Mouse (Mus musculus) layer of hippocampus, adult 9-10 months (tissue): ENCODE results near the gene Trip10.
"Not testable (repeated sequence)": the region's sequence is repeated elsewhere in the genome, so short reads cannot be mapped to it uniquely, and the experiment has no call there.

Experiments used
- DNase-seq: peaks from one replicate; pipeline ENCODE4 v3.0.0; 2022; ENCODE audit warnings: low spot score

The Trip10 gene

GRCm38 (mm10) chr17:57264164-57264563 is 14.9 kb downstream of the Trip10 start:
- DNase-seq = no peak

GRCm38 (mm10) chr17:57264972-57265945 is 16.0 kb downstream of the Trip10 start:
- DNase-seq = no peak

- no peak for DNase-seq
These were observed 18.4 kb downstream of the Trip10 start for GRCm38 (mm10) chr17:57267556-57268126.

GRCm38 (mm10) chr17:57271301-57271700 is 22.0 kb downstream of the Trip10 start:
- DNase-seq = no peak

- no peak for DNase-seq
These were observed 24.6 kb downstream of the Trip10 start for GRCm38 (mm10) chr17:57273846-57274245.

GRCm38 (mm10) chr17:57274686-57275085 is 25.4 kb downstream of the Trip10 start:
- no peak for DNase-seq

GRCm38 (mm10) chr17:57275111-57275996 is 26.1 kb downstream of the Trip10 start:
- no peak for DNase-seq

GRCm38 (mm10) chr17:57275997-57276351 is 26.7 kb downstream of the Trip10 start:
- DNase-seq = no peak

GRCm38 (mm10) chr17:57276634-57277121 is 27.4 kb downstream of the Trip10 start:
- no peak for DNase-seq

- DNase-seq = not testable (repeated sequence)
These were observed 28.5 kb downstream of the Trip10 start for GRCm38 (mm10) chr17:57277598-57278261.

GRCm38 (mm10) chr17:57278537-57278936 is 29.3 kb downstream of the Trip10 start:
- DNase-seq = no peak

- no peak for DNase-seq
These were observed 29.8 kb downstream of the Trip10 start, which contains the start of gene Vav1 for GRCm38 (mm10) chr17:57278943-57279590. TSS of gene Vav1 (plus strand) at chr17:57279100.

- DNase-seq = no peak
These were observed 30.5 kb downstream of the Trip10 start for GRCm38 (mm10) chr17:57279591-57280224.

GRCm38 (mm10) chr17:57280411-57280810 is 31.2 kb downstream of the Trip10 start:
- DNase-seq = no peak

- DNase-seq = no peak
These were observed 34.7 kb downstream of the Trip10 start for GRCm38 (mm10) chr17:57283906-57284305.

GRCm38 (mm10) chr17:57285077-57285476 is 35.8 kb downstream of the Trip10 start:
- DNase-seq = no peak

GRCm38 (mm10) chr17:57286718-57287355 is 37.6 kb downstream of the Trip10 start:
- no peak for DNase-seq

- DNase-seq = no peak
These were observed 40.0 kb downstream of the Trip10 start for GRCm38 (mm10) chr17:57289252-57289651.

GRCm38 (mm10) chr17:57290001-57290670 is 40.9 kb downstream of the Trip10 start:
- no peak for DNase-seq
